Mouse (Mus musculus): ENCODE data around the gene Dlx2.

DNA sequence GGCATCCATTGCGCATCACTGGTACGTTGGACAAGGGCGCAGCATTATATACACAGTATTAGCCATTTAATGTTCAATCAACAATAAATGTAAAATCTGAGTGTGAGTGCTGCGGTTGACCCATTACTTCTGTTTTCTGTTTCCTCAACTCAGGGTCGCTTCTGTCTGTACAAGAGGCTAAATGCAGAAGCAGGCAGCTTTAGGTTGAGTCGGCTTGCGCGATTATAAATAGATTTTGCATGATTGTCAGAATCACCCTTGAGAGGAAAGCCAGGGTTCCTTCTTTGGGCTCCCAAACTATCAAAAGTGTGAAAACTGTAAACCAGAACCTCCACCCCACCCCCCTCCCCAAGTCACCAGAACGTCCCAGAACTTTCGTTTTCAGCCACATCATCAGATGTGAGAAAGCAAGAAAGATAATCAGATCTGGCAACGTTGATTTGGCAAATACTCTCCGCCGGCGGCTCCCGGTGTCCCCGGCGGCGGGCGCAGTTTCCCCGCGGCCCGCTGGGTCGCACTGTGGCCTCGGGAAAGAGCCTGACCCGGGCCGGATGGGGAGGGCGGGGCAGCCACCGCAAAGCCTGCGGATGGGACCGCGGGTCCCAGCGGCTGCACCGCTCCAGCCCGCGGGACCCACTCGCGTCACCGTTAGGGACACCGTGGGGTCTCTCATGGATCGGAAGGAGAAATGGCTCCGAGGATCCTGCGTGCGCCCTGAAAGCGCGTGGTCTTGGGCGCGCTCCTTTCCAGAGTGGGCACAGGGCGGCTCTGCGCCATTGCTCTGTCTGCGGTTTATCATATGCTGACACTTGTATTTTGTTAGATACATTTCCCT is 34.3 kb upstream of the Dlx2 start:
- TF ChIP-seq TAL1 (IDR thresholded peaks at IDR 0.05; ENCODE audit: low read length) (no peak), GATA1 (IDR thresholded peaks at IDR 0.05; ENCODE audit: low read length) (no peak)
